Mouse (Mus musculus): ENCODE results near the gene Tada2a. TPM values are rescaled to one million over a fixed set of nuclear protein-coding genes. Genes with fewer than 3 reads are reported as not detected.
A peak's percentile ranks its signal among the peaks of the same experiment; 100 is the strongest.

Tada2a gene
- polyA plus RNA-seq, 1 experiment = 10.2 TPM

GRCm38 (mm10) chr11:84031971-84032370 lies 97.4 kb downstream of the Tada2a start:
- H3K79me3 ChIP-seq (ENCODE audit: low read depth) = no peaks in the 10 kb centered on the region
- no peaks in the 10 kb centered on the region for H3K36me3 ChIP-seq (ENCODE audit: control insufficient read depth, insufficient read depth)
- no peak overlapping the region for H3K4me3 ChIP-seq (ENCODE audit: insufficient read depth, poor library complexity, severe bottlenecking)
- H3K27me3 ChIP-seq (ENCODE audit: control insufficient read depth, insufficient read depth, insufficient read length) = no peaks in the 10 kb centered on the region
- H3K79me2 ChIP-seq (ENCODE audit: control insufficient read depth, insufficient read depth) = no peaks in the 10 kb centered on the region
- TF ChIP-seq CTCF (IDR thresholded peaks at IDR 0.05; ENCODE audit: control insufficient read depth, insufficient read depth, insufficient read length) (peak; percentile 28), CEBPB (IDR thresholded peaks at IDR 0.05; ENCODE audit: low read depth) (no peak)
- no peak overlapping the region for H3ac ChIP-seq (ENCODE audit: control insufficient read depth, insufficient read length, low read depth)

Other genes with a start within 250 kb of the Tada2a start
- 12.0 TPM for gene Ddx52, start 187.5 kb downstream of the Tada2a start, polyA plus RNA-seq (2012; fragmentation: generic; extraction: Trizol)
- 4.8 TPM for gene Synrg, start 165.2 kb downstream of the Tada2a start, polyA plus RNA-seq (2012; fragmentation: generic; extraction: Trizol)
- gene Dusp14, start 60.3 kb downstream of the Tada2a start, polyA plus RNA-seq (2012; fragmentation: generic; extraction: Trizol) = 25.4 TPM
- gene Acaca, start 72 bp upstream of the Tada2a start, polyA plus RNA-seq (2012; fragmentation: generic; extraction: Trizol) = 29.9 TPM
- not detected for gene Gm11437, start 37.9 kb upstream of the Tada2a start, polyA plus RNA-seq (2012; fragmentation: generic; extraction: Trizol)